8 mouse cellular contexts compared by ENCODE assay signal in the genomic region with DNA sequence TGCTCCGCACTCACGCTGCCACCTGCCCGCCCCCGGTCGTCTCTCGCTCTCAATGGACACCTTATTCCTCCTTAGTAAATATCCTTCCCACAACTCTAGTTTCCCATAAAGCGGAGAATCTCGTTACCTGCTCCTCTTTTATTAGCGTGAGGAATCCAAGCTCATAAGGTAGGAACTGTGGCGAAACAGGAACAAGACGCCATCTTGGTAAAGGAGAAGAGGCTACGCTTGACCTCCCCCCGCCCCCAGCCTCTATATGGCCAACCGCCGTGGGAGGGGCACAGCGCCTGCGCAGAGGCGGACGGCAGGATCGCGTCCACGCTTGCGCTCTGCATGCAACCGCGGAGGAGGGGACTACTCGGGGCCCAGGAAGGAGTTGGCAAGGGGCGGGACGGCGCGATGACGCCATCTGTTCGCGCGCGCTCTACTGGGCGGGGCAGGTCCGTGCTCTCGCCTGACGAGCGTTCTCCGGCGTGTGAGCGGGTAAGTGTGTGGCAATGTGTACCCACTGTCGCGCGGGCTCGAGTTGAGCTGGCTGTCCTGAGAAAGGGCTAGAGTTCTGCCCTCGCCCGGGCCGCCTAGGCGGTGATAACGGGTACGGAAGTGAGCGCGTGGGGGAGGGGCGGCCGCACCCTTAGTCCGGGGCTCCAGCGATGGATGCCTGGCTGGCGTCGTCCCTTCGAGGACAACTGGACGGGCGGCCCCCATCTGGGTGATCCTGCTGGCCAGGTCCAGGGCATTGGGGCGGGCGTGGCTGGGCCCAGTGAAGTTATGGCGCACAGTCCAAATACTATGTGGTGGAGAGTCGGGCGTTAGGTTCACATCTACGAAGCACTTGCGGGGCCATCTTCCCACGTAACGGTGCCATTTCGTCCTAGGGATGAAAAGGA. TPM values are rescaled to one million over a fixed set of nuclear protein-coding genes. Genes with fewer than 3 reads are reported as not detected.
DNase-seq lines count a peak whose midpoint lies in the region; ATAC-seq lines count a peak whose summit lies in the region.

A gene (minus strand): TSS at position 230 of the 890 bp plus-strand sequence.

- WGBS in hindbrain, embryonic 12.5 days = under 1% methylated on average over 73 of the region's 74 CpGs

- peak within 1 kb of the TSS; percentile 68 for H3K4me2 ChIP-seq in hindbrain, embryonic 12.5 days (replicated peaks)

- H3K9me3 ChIP-seq in hindbrain, embryonic 12.5 days (replicated peaks) = 0 out of 2 replicates have a peak, but pooled peaks cover 3% of the 10 kb centered on the region

- peak; percentile 96 for ATAC-seq in hindbrain, embryonic 12.5 days (ENCODE audit: low FRiP score)

- no peaks in the 10 kb centered on the region for H3K36me3 ChIP-seq in hindbrain, embryonic 12.5 days

- H3K27ac ChIP-seq in hindbrain, embryonic 12.5 days = peak within 1 kb of the TSS; percentile 91

- peaks cover 12% of the 10 kb centered on the region for H3K4me1 ChIP-seq in hindbrain, embryonic 12.5 days

- DNase-seq in NIH3T3 (ENCODE audit: low read depth) = peak; percentile 100
- DNase-seq in cerebellum, postnatal 10 days = peak; percentile 99 to 100
- DNase-seq in frontal cortex, postnatal 10 days (ENCODE audit: low spot score in 2 of 2) = peak; percentile 99
- DNase-seq in layer of hippocampus, postnatal 14 days (ENCODE audit: low spot score in 2 of 2) = peak; percentile 98 to 99
- DNase-seq in lung, postnatal 14 days = peak; percentile 99
- peak; percentile 98 for DNase-seq in retina, adult 2 months (ENCODE audit: low read depth, low spot score)
- peak; percentile 99 to 100 for DNase-seq in thymus, postnatal 36 days

- peak within 1 kb of the TSS; percentile 74 for H3K4me3 ChIP-seq in hindbrain, embryonic 12.5 days

- peak within 1 kb of the TSS; percentile 87 for H3K9ac ChIP-seq in hindbrain, embryonic 12.5 days

- H3K27me3 ChIP-seq in hindbrain, embryonic 12.5 days = no peaks in the 10 kb centered on the region

RNA-seq across cellular contexts. Expression of the gene that starts here (rescaled TPM):
- polyA plus RNA-seq in hindbrain, embryonic 12.5 days (2016; fragmentation: Nextera tagmentation; extraction: Ambion mirVana) = 111 and 123 TPM in 2 replicates
- 100 to 1,000 TPM; 146 to 155 TPM for total RNA-seq in layer of hippocampus, postnatal 14 days (2021)

Comparison
In these comparisons a context has a peak if more than half of its experiments do, and no peak if none do; other contexts are left out.
1. Peak in every context shown above with its lines: DNase-seq, ATAC-seq, H3K4me3 ChIP-seq and H3K27ac ChIP-seq.